Comparison of ENCODE assay signal across 16 mouse cellular contexts in the genomic region with DNA sequence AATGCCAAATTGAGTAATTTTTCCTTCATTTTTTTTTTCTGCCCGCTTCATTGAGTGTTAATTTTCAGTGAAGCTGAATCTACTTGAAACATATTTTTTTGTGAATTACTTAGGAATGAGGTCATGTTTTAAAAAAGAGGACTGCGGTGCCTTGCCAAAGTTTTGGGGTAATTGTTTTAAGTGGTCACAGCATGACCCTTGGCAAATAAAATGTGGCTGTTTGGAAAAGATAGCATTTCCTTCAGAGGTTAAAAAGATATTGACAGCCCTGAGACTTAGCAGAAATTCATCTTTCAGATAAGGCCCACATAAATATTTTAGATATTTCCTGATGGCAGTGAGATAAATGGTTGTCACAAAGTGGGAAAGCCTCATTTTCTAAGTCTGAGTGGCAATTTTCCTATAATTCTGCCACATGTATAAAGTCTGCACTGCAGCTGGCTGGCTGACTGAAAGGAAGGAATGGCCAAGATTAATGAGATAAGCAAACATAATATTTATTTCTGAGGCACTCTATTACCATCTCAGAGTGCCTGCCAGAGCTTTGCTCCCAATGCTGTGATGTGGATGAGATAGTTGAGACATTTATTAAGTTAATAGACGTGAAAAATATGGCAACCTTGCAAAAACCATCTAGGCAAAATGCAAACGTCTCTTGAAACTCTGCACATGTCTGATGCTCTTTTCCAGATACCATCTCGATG.
DNase-seq lines count a peak whose midpoint lies in the region; ATAC-seq and TF ChIP-seq lines count a peak whose summit lies in the region.
"Had no signal": no experiment of that assay in that cellular context is flagged by ENCODE, and none has a peak within 500 bp of the region (broad histone marks: within the 10 kb centered on the region; RNA-seq: fewer than 3 reads in every experiment).

No protein-coding gene starts in this region.

- 50% methylated on average over 5 of the region's 5 CpGs for WGBS in kidney, adult 2 months
- 13% methylated on average over 5 of the region's 5 CpGs for WGBS in stomach, embryonic 14.5 days
- WGBS in stomach, postnatal 0 days: 16% methylated on average over 5 of the region's 5 CpGs

- H3K27me3 ChIP-seq in kidney, adult 2 months (replicated peaks; ENCODE audit: control insufficient read depth, insufficient read depth, low read length): no peaks in the 10 kb centered on the region
- H3K27me3 ChIP-seq in stomach, embryonic 14.5 days (ENCODE audit: control insufficient read depth, insufficient read depth, low read length): no peaks in the 10 kb centered on the region
- H3K27me3 ChIP-seq in stomach, postnatal 0 days (ENCODE audit: control insufficient read depth, insufficient read depth, low read length): no peaks in the 10 kb centered on the region
- H3K27me3 ChIP-seq: embryonic facial prominence, embryonic 13.5 days; forebrain, embryonic 13.5 days; midbrain, embryonic 15.5 days had no signal

- no peak overlapping the region for H3K27ac ChIP-seq in kidney, adult 2 months (ENCODE audit: insufficient read depth, low read depth, low read length)
- no peak overlapping the region for H3K27ac ChIP-seq in stomach, embryonic 14.5 days (ENCODE audit: low read length)
- H3K27ac ChIP-seq in stomach, postnatal 0 days (replicated peaks): no peak overlapping the region
- H3K27ac ChIP-seq: embryonic facial prominence, embryonic 13.5 days; forebrain, embryonic 13.5 days; midbrain, embryonic 15.5 days had no signal

- TF ChIP-seq POLR2A in kidney, adult 2 months (IDR thresholded peaks at IDR 0.05; ENCODE audit: low read depth, low read length): no peak

- no peaks in the 10 kb centered on the region for H3K4me1 ChIP-seq in kidney, adult 2 months (ENCODE audit: control insufficient read depth, insufficient read depth, low read length)
- H3K4me1 ChIP-seq in stomach, embryonic 14.5 days (ENCODE audit: control insufficient read depth, insufficient read depth, low read length): no peaks in the 10 kb centered on the region
- no peaks in the 10 kb centered on the region for H3K4me1 ChIP-seq in stomach, postnatal 0 days (replicated peaks; ENCODE audit: control insufficient read depth, insufficient read depth)
- H3K4me1 ChIP-seq: embryonic facial prominence, embryonic 13.5 days; forebrain, embryonic 13.5 days; midbrain, embryonic 15.5 days had no signal

- no peak for TF ChIP-seq EP300 in stomach, postnatal 0 days (optimal IDR thresholded peaks at IDR 0.05)

- H3K4me3 ChIP-seq in kidney, adult 2 months (ENCODE audit: insufficient read depth, low read depth, low read length): no peak overlapping the region
- H3K4me3 ChIP-seq in stomach, embryonic 14.5 days (ENCODE audit: low read depth, low read length): no peak overlapping the region
- no peak overlapping the region for H3K4me3 ChIP-seq in stomach, postnatal 0 days (ENCODE audit: low read depth, low read length)
- H3K4me3 ChIP-seq: embryonic facial prominence, embryonic 13.5 days; forebrain, embryonic 13.5 days; midbrain, embryonic 15.5 days had no signal

- peak; percentile 11 for DNase-seq in gastrocnemius, adult 18-20 months (ENCODE audit: low spot score)
- DNase-seq in gastrocnemius, postnatal 4 days (ENCODE audit: low spot score in 2 of 2): no peak
- peak; percentile 7 for DNase-seq in kidney, adult 2 months
- DNase-seq in kidney, postnatal 36 days: no peak
- DNase-seq in stomach, postnatal 0 days (ENCODE audit: low spot score): no peak
- DNase-seq in skeletal muscle tissue, adult 2 months (ENCODE audit: low read depth, low spot score): peak; percentile 40
- DNase-seq in thymus, postnatal 14 days: no peak
- DNase-seq: adrenal gland, postnatal 14 days; cerebellum, postnatal 14 days; layer of hippocampus, adult 9-11 months; liver had no signal

- H3K4me2 ChIP-seq in stomach, embryonic 14.5 days (replicated peaks; ENCODE audit: low read depth, low read length): no peak overlapping the region
- no peak overlapping the region for H3K4me2 ChIP-seq in stomach, postnatal 0 days (replicated peaks; ENCODE audit: low read depth)
- H3K4me2 ChIP-seq: embryonic facial prominence, embryonic 13.5 days; forebrain, embryonic 13.5 days; midbrain, embryonic 15.5 days had no signal

- H3K9ac ChIP-seq in stomach, embryonic 14.5 days (replicated peaks; ENCODE audit: low read depth, low read length): no peak overlapping the region
- H3K9ac ChIP-seq in stomach, postnatal 0 days (ENCODE audit: low read length): no peak overlapping the region
- H3K9ac ChIP-seq: embryonic facial prominence, embryonic 13.5 days; forebrain, embryonic 13.5 days; midbrain, embryonic 15.5 days had no signal

- no peaks in the 10 kb centered on the region for H3K36me3 ChIP-seq in kidney, adult 2 months (ENCODE audit: control insufficient read depth, insufficient read depth, low read length)
- no peaks in the 10 kb centered on the region for H3K36me3 ChIP-seq in stomach, embryonic 14.5 days (ENCODE audit: control insufficient read depth, insufficient read depth, low read length)
- H3K36me3 ChIP-seq in stomach, postnatal 0 days (ENCODE audit: control insufficient read depth, insufficient read depth, low read length): no peaks in the 10 kb centered on the region
- H3K36me3 ChIP-seq: embryonic facial prominence, embryonic 13.5 days; midbrain, embryonic 15.5 days had no signal

- H3K9me3 ChIP-seq in stomach, embryonic 14.5 days (ENCODE audit: control insufficient read depth, low read depth, low read length): no peaks in the 10 kb centered on the region
- no peaks in the 10 kb centered on the region for H3K9me3 ChIP-seq in stomach, postnatal 0 days (ENCODE audit: control insufficient read depth, low read length)
- H3K9me3 ChIP-seq: embryonic facial prominence, embryonic 13.5 days; forebrain, embryonic 13.5 days; midbrain, embryonic 15.5 days had no signal

- no peak for TF ChIP-seq CTCF in kidney, adult 2 months (conservative IDR thresholded peaks at IDR 0.05; ENCODE audit: insufficient read depth, insufficient read length, low read depth, low read length)
- no peak for TF ChIP-seq CTCF in stomach, postnatal 0 days (IDR thresholded peaks at IDR 0.05; ENCODE audit: low read depth)

- ATAC-seq in stomach, embryonic 14.5 days (ENCODE audit: insufficient number of reproducible peaks, insufficient read depth, low FRiP score, low read depth): peak; percentile 37; the same call in 1 of the 2 replicates
- no peak for ATAC-seq in stomach, postnatal 0 days (ENCODE audit: low FRiP score, low TSS enrichment)
- ATAC-seq: forebrain, embryonic 13.5 days; inflammation-experienced regulatory T-cells, adult 6 months; midbrain, embryonic 15.5 days had no signal

Comparison
In these comparisons a context has a peak if more than half of its experiments do, and no peak if none do; other contexts are left out.
1. DNase-seq: peak in gastrocnemius, adult 18-20 months (single experiment), kidney, adult 2 months (single experiment) and skeletal muscle tissue, adult 2 months (single experiment); none in gastrocnemius, postnatal 4 days (0 of 2), kidney, postnatal 36 days (0 of 2), stomach, postnatal 0 days (single experiment) and thymus, postnatal 14 days (single experiment).